Mouse (Mus musculus) liver, postnatal 0 days (tissue): ENCODE results near the gene Sipa1.
A peak's percentile ranks its signal among the peaks of the same experiment; 100 is the strongest.

Experiments used
- CTCF ChIP-seq: sonication (generic); IDR thresholded peaks from 2 replicates; pipeline ENCODE4 v1.5.1; 2016; ENCODE audit warnings: antibody characterized with exemption, low read depth
- EP300 ChIP-seq: IDR thresholded peaks from 2 replicates; pipeline ENCODE4 v1.6.1; 2016; ENCODE audit warnings: antibody characterized with exemption, low read depth, mild to moderate bottlenecking

- TF ChIP-seq EP300 (peak; percentile 18; the same call in 1 of the 2 replicates), CTCF (no peak)
These were observed 2.4 kb downstream of the Sipa1 start for GRCm38 (mm10) chr19:5660942-5661751.
